Mouse (Mus musculus) left cerebral cortex, adult 9 months (tissue): Measurements from ENCODE around the gene Gm2a.

Experiments
- DNase-seq, 2 experiments: peaks; one replicate each; pipeline ENCODE4 v3.0.0; 2022; ENCODE audit warnings: low spot score in 2 of 2

Gene Gm2a

GRCm38 (mm10) chr11:55131077-55131742 lies 33.3 kb downstream of the Gm2a start:
- DNase-seq = no peak

- DNase-seq = no peak
These were observed 34.0 kb downstream of the Gm2a start for GRCm38 (mm10) chr11:55131946-55132345.

DNA sequence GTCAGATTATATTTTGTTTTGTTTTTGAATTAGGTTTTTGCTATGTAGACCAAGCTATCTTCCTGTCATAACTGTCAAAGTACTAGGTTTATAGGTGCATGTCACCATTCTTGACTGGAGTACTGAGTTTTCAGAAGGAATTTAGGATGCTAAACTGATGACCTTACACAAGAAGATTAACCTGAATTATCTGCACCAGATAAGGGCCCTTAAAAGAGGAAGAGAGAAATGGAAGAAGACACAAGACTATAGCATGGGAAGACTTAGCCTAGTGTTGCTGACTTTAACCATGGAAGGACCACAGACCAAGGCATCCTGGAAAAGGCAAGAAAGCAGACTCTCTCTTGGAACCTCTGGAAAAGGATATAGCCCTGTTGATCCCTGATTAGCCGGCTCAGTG lies 35.3 kb downstream of the Gm2a start:
- no peak for DNase-seq

DNA sequence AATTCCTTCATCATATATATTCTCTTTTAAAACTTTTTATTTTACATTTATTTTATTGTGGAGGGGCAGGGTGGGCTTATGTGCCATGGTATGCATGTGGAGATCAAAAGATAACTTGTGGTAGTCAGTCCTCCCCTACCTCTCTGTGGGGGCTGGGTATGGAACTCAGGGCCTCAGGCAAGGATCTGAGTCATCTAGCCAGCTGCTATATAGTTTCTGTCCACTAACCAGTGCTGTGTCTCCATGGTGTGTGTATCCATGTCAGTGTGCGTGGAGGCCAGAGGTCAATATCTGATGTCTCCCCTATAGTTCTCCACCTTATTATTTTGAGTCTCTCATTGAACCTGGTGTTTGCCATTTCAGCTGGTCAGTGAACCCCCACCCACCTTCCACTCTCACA lies 36.5 kb downstream of the Gm2a start:
- DNase-seq = no peak

DNA sequence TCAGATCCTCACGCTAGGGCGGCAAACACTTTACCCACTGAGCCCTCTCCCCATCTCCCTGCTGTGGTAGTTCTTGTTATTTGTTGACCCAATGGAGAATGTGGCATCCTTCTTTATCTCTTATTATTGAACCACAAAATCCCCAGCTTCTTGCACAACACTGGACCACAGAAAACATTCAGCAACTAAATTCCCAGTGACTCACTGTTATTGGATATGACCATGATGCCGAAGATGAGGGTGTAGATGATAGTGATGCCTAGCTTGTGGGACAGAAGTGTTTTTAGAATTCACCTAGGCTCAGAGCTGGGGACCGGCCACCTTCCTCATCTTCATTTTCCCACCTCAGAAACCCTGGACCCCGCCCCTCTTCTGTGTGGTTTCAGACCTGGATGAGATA lies 37.0 kb downstream of the Gm2a start:
- no peak for DNase-seq

- no peak for DNase-seq
These were observed 39.0 kb downstream of the Gm2a start for GRCm38 (mm10) chr11:55136770-55137547.

- DNase-seq = no peak
These were observed 39.7 kb downstream of the Gm2a start for GRCm38 (mm10) chr11:55137646-55138045.

DNA sequence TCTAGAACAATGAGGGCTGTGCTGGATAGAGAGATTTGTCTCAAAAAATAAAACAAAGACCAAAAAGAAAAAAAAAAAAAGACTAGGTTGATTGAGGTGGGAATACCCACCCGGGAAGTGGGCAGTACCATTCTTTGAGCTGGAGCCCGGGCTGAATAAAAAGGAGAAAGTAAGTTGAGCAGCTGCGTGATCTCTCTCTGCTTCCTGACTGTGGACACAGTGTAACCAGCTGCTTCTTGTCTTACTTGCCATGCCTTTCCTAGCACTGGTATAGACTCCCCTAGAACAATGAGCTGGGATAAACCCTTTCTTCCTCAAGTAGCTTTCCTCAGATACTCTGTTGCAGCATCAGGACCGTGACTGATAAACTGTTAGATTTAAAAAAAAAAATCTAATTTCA lies 43.6 kb downstream of the Gm2a start:
- DNase-seq = no peak

DNA sequence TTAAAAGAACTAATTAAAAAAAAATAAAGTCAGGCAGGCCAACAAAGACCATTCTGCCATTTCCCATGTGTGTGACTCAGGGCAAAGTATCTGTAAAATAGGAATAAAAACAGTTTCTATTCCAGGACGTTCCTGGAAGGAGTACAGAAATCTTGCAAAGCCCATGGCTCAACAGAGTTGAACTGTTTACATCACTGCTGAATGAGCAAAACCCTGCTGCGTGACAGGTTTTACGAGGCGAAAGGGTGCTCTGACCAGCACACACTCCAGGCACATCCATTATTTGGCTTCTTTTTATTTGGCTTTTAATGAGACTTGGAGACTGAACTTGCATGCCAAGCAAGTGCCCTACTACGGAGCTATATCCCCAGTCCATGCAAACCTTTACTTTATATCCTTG lies 46.1 kb downstream of the Gm2a start:
- no peak for DNase-seq

GRCm38 (mm10) chr11:55146855-55147254 lies 48.9 kb downstream of the Gm2a start:
- no peak for DNase-seq

- no peak for DNase-seq
These were observed 49.5 kb downstream of the Gm2a start for GRCm38 (mm10) chr11:55147423-55147822.

GRCm38 (mm10) chr11:55148461-55148860 lies 50.5 kb downstream of the Gm2a start:
- no peak for DNase-seq

GRCm38 (mm10) chr11:55151608-55152007 lies 53.7 kb downstream of the Gm2a start, which contains the start of gene Slc36a3:
TSS of gene Slc36a3 (minus strand) at chr11:55151708.
- no peak for DNase-seq

DNA sequence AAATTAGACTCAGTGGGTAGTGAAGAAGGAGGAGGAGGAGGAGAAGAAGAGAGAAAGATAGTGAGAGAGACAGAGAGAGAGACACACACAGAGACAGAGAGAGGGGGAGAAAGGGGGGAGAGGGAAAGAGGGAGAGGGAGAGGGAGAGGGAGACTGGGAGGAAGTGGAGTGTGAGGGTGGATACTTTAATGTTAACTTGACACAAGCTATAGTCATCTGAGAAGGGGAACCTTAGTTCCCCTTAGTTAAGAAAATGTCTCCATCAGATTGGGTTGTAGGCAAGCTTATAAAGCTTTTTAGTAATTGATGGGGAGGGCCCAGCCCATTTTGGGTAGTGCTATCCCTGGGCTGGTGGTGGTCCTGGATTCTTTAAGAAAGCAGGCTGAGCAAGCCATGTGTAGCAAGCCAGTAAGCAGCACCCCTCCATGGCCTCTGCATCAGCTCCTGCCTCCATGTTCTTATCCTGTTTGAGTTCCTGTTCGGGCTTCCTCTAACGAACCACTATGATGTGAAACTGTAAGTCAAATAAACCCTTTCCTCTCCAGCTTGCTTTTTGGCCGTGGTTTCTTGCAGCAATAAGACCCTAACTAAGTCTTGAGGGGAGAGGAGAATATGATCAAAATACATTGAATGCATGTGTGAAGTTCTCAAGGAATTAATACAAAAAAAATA lies 56.6 kb downstream of the Gm2a start:
- DNase-seq = no peak

GRCm38 (mm10) chr11:55155070-55155421 lies 57.1 kb downstream of the Gm2a start:
- DNase-seq = no peak

DNA sequence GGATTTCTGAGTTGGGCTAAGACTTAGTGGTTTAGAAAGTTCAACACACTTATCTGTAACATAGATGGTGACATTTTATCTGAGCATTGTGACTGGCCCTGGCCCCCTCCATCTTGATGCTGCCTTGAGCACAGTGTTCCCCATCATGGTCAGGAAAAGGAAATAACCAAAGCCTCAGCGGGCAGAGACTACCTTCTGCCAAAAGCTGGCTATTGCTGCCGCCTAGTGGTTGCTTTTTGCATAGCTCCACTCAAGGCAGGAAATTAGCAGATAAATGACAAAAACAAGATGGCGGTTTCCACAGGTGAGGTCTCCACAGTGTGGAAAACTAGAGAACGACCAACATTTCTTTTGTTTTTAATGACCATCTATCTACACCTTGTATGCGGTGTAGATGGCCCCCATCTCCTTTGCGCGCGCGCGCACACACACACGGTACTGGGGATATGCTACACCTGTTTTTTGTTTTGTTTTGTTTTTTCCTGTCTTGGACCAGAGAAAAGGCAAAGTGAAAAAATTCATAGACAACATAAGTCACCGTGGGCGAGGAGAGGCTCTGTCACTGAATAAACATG lies 61.0 kb downstream of the Gm2a start:
- peak; percentile 23 to 89 for DNase-seq
